Mouse (Mus musculus): ENCODE data around the gene Eef1akmt2. TPM values are rescaled to one million over a fixed set of nuclear protein-coding genes. Genes with fewer than 3 reads are reported as not detected.

The Eef1akmt2 gene
- polyA plus RNA-seq (2016; fragmentation: Nextera tagmentation; extraction: Ambion mirVana), result 91.4 and 91.6 TPM in 2 replicates

- Histone ChIP-seq H3K4me3 (peak within 1 kb of the TSS; percentile 65), H3K9ac (replicated peaks) (peak within 1 kb of the TSS; percentile 74), H3K9me3 (no peaks in the 10 kb centered on the region), H3K4me1 (peaks cover 7% of the 10 kb centered on the region), H3K27ac (replicated peaks) (peak within 1 kb of the TSS; percentile 97), H3K36me3 (peaks cover 28% of the 10 kb centered on the region), H3K27me3 (no peaks in the 10 kb centered on the region), H3K4me2 (replicated peaks) (peak within 1 kb of the TSS; percentile 65)
- 0% methylated on average over 37 of the region's 37 CpGs for WGBS
- ATAC-seq (ENCODE audit: low FRiP score, low read depth), result peak; percentile 96
Measured at GRCm38 (mm10) chr7:132852173-132852844, at the start of gene Eef1akmt2. Gene Eef1akmt2 (minus strand): TSS chr7:132852673.

- Histone ChIP-seq H3K4me1 (no peaks in the 10 kb centered on the region), H3K4me2 (replicated peaks) (no peak overlapping the region), H3K27ac (replicated peaks) (no peak overlapping the region), H3K4me3 (no peak overlapping the region), H3K9me3 (no peaks in the 10 kb centered on the region), H3K27me3 (no peaks in the 10 kb centered on the region), H3K36me3 (no peaks in the 10 kb centered on the region), H3K9ac (replicated peaks) (no peak overlapping the region)
- whole genome bisulfite sequencing, result 69% methylated on average over 2 of the region's 2 CpGs
- no peak for ATAC-seq (ENCODE audit: low FRiP score, low read depth)
Measured at GRCm38 (mm10) chr7:132900826-132901531, 48.5 kb upstream of the Eef1akmt2 start.

- ATAC-seq (ENCODE audit: low FRiP score, low read depth), result no peak
- H3K36me3 ChIP-seq, result no peaks in the 10 kb centered on the region
- WGBS, result 92% methylated on average over 2 of the region's 2 CpGs
- no peaks in the 10 kb centered on the region for H3K9me3 ChIP-seq
- no peak overlapping the region for H3K4me3 ChIP-seq
- no peak overlapping the region for H3K4me2 ChIP-seq (replicated peaks)
- no peak overlapping the region for H3K27ac ChIP-seq (replicated peaks)
- H3K4me1 ChIP-seq, result no peaks in the 10 kb centered on the region
- H3K9ac ChIP-seq (replicated peaks), result no peak overlapping the region
- H3K27me3 ChIP-seq, result no peaks in the 10 kb centered on the region
Measured at GRCm38 (mm10) chr7:132898234-132898633, 45.8 kb upstream of the Eef1akmt2 start.

GRCm38 (mm10) chr7:132897258-132897657 lies 44.8 kb upstream of the Eef1akmt2 start:
- Histone ChIP-seq H3K4me1 (no peaks in the 10 kb centered on the region), H3K36me3 (no peaks in the 10 kb centered on the region), H3K9ac (replicated peaks) (no peak overlapping the region), H3K4me2 (replicated peaks) (no peak overlapping the region), H3K4me3 (no peak overlapping the region), H3K9me3 (no peaks in the 10 kb centered on the region), H3K27ac (replicated peaks) (no peak overlapping the region), H3K27me3 (no peaks in the 10 kb centered on the region)
- WGBS, result 83% methylated on average over 10 of the region's 10 CpGs
- ATAC-seq (ENCODE audit: low FRiP score, low read depth), result no peak

GRCm38 (mm10) chr7:132896206-132896815 lies 43.8 kb upstream of the Eef1akmt2 start:
- Histone ChIP-seq H3K4me2 (replicated peaks) (no peak overlapping the region), H3K9me3 (no peaks in the 10 kb centered on the region), H3K27me3 (no peaks in the 10 kb centered on the region), H3K4me3 (no peak overlapping the region), H3K9ac (replicated peaks) (no peak overlapping the region), H3K4me1 (no peaks in the 10 kb centered on the region), H3K36me3 (no peaks in the 10 kb centered on the region), H3K27ac (replicated peaks) (no peak overlapping the region)
- ATAC-seq (ENCODE audit: low FRiP score, low read depth), result no peak
- WGBS, result 86% methylated on average over 9 of the region's 9 CpGs

- no peak overlapping the region for H3K27ac ChIP-seq (replicated peaks)
- H3K27me3 ChIP-seq, result no peaks in the 10 kb centered on the region
- H3K4me2 ChIP-seq (replicated peaks), result no peak overlapping the region
- no peak for ATAC-seq (ENCODE audit: low FRiP score, low read depth)
- H3K9ac ChIP-seq (replicated peaks), result no peak overlapping the region
- H3K9me3 ChIP-seq, result no peaks in the 10 kb centered on the region
- no peaks in the 10 kb centered on the region for H3K36me3 ChIP-seq
- no peaks in the 10 kb centered on the region for H3K4me1 ChIP-seq
- H3K4me3 ChIP-seq, result no peak overlapping the region
- WGBS, result 82% methylated on average over 7 of the region's 7 CpGs
Measured at GRCm38 (mm10) chr7:132894841-132895555, 42.5 kb upstream of the Eef1akmt2 start.

- Histone ChIP-seq H3K9me3 (no peaks in the 10 kb centered on the region), H3K36me3 (no peaks in the 10 kb centered on the region), H3K9ac (replicated peaks) (no peak overlapping the region), H3K27me3 (no peaks in the 10 kb centered on the region), H3K4me3 (no peak overlapping the region), H3K27ac (replicated peaks) (no peak overlapping the region), H3K4me1 (no peaks in the 10 kb centered on the region), H3K4me2 (replicated peaks) (no peak overlapping the region)
- 94% methylated on average over 1 of the region's 1 CpGs for WGBS
- no peak for ATAC-seq (ENCODE audit: low FRiP score, low read depth)
Measured at GRCm38 (mm10) chr7:132893336-132893735, 40.9 kb upstream of the Eef1akmt2 start.

- no peak overlapping the region for H3K27ac ChIP-seq (replicated peaks)
- no peaks in the 10 kb centered on the region for H3K27me3 ChIP-seq
- no peak for ATAC-seq (ENCODE audit: low FRiP score, low read depth)
- H3K9ac ChIP-seq (replicated peaks), result no peak overlapping the region
- H3K4me3 ChIP-seq, result no peak overlapping the region
- no peaks in the 10 kb centered on the region for H3K4me1 ChIP-seq
- no peaks in the 10 kb centered on the region for H3K36me3 ChIP-seq
- H3K4me2 ChIP-seq (replicated peaks), result no peak overlapping the region
- no peaks in the 10 kb centered on the region for H3K9me3 ChIP-seq
- WGBS, result 88% methylated on average over 7 of the region's 7 CpGs
Measured at GRCm38 (mm10) chr7:132892806-132893205, 40.3 kb upstream of the Eef1akmt2 start.

- no peaks in the 10 kb centered on the region for H3K4me1 ChIP-seq
- no peak overlapping the region for H3K4me2 ChIP-seq (replicated peaks)
- H3K4me3 ChIP-seq, result no peak overlapping the region
- H3K27me3 ChIP-seq, result no peaks in the 10 kb centered on the region
- no peaks in the 10 kb centered on the region for H3K9me3 ChIP-seq
- H3K27ac ChIP-seq (replicated peaks), result no peak overlapping the region
- 68% methylated on average over 4 of the region's 4 CpGs for WGBS
- H3K36me3 ChIP-seq, result no peaks in the 10 kb centered on the region
- H3K9ac ChIP-seq (replicated peaks), result no peak overlapping the region
- ATAC-seq (ENCODE audit: low FRiP score, low read depth), result no peak
Measured at GRCm38 (mm10) chr7:132892311-132892661, 39.8 kb upstream of the Eef1akmt2 start.

GRCm38 (mm10) chr7:132891561-132892310 lies 39.3 kb upstream of the Eef1akmt2 start:
- Histone ChIP-seq H3K27ac (replicated peaks) (no peak overlapping the region), H3K9me3 (no peaks in the 10 kb centered on the region), H3K4me2 (replicated peaks) (no peak overlapping the region), H3K4me3 (no peak overlapping the region), H3K27me3 (no peaks in the 10 kb centered on the region), H3K36me3 (no peaks in the 10 kb centered on the region), H3K4me1 (no peaks in the 10 kb centered on the region), H3K9ac (replicated peaks) (no peak overlapping the region)
- no peak for ATAC-seq (ENCODE audit: low FRiP score, low read depth)
- WGBS, result 72% methylated on average over 5 of the region's 5 CpGs

- no peak overlapping the region for H3K9ac ChIP-seq (replicated peaks)
- no peak for ATAC-seq (ENCODE audit: low FRiP score, low read depth)
- H3K27ac ChIP-seq (replicated peaks), result no peak overlapping the region
- 88% methylated on average over 5 of the region's 5 CpGs for WGBS
- H3K27me3 ChIP-seq, result no peaks in the 10 kb centered on the region
- H3K4me1 ChIP-seq, result no peaks in the 10 kb centered on the region
- H3K36me3 ChIP-seq, result peaks cover 6% of the 10 kb centered on the region
- no peak overlapping the region for H3K4me3 ChIP-seq
- H3K4me2 ChIP-seq (replicated peaks), result no peak overlapping the region
- H3K9me3 ChIP-seq, result no peaks in the 10 kb centered on the region
Measured at GRCm38 (mm10) chr7:132890201-132890600, 37.7 kb upstream of the Eef1akmt2 start.
